Mouse (Mus musculus): ENCODE measurements at regions not wholly inside any gene's neighbourhood (a gene's known extent, or its start where the extent isn't known, plus 50 kb on each side); places are given as distances from the start of the nearest gene placed in this dataset.
"Not testable (repeated sequence)": the region's sequence is repeated elsewhere in the genome, so short reads cannot be mapped to it uniquely, and the experiment has no call there.

- DNase-seq (ENCODE audit: low spot score in 2 of 2): no peak
Measured at GRCm38 (mm10) chr9:85637274-85637673, 111.9 kb downstream of the Ibtk start.

GRCm38 (mm10) chr9:85636131-85636447 lies 113.0 kb downstream of the Ibtk start:
- no peak for DNase-seq (ENCODE audit: low spot score in 2 of 2)

DNA sequence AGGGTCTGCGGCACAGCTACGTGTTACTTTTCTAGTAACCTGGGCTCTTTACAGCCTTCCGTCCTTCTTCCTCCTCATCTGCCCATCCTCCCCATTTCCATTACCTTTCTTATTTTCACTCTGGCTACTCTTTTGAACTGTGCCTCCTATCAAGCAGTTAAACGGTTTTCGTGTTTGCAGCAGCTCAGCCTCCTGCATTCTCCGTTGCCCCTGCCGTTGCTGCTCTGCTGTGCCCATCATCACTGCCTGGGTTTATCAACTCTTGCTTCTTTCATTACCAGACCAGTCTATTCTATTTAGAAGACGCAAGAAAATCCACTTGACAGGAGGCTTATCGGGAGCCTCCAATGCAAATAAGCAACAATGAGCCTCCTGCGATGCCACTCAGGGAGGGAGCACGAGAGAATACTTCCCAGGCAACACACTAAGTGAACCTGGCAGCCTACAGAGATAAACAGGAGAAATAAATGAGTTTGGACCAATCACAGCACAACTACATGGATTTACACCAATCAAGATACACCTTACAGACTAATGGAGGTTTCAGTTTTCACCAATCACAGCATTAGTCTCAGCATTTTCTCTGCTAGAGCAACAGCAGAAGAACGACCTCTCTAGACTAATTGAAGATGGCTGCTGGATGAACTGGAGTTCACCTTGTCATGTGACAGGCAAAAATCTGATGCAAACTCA lies 113.5 kb downstream of the Ibtk start:
- DNase-seq (ENCODE audit: low spot score in 2 of 2): no peak

DNA sequence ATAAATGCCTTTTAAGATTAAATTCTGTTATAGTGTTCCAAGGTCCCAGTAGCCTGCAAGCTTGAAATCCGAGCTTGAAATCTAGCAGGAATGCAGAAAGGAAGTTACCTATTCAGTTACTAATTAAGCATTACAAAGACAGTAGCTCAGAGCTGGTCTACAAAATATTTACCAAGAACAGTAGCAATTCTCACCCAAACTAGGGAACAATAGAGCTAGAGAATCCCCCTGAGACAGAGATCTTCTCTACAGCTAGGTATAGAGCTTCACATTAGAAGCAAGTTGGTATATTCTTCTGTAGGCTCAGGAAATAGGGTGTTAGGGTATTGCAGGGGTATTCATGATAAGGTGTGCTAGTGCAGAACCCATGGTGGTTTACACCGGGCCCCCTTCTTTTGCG lies 114.3 kb downstream of the Ibtk start:
- DNase-seq (ENCODE audit: low spot score in 2 of 2): not testable (repeated sequence)

DNA sequence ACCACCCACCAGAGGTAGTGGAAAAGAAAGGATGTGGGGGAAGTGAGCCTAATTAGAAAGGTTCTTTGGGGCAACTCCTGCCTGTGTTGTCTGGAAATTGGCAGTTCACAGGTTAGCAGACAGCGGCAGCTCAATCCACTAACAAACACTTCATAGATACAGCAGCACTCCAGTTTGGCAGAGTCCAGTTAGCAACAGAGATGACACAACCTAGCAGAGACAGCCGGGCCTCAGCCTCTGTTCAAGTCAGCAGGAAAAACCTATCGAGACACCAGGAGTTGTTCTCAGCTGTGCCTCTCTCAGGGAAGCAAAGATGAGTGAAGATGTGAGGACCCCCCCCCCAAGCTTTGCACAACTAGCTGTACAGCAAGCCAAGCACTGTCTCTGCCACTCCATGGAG lies 131.2 kb downstream of the Ibtk start:
- DNase-seq (ENCODE audit: low spot score in 2 of 2): no peak

DNA sequence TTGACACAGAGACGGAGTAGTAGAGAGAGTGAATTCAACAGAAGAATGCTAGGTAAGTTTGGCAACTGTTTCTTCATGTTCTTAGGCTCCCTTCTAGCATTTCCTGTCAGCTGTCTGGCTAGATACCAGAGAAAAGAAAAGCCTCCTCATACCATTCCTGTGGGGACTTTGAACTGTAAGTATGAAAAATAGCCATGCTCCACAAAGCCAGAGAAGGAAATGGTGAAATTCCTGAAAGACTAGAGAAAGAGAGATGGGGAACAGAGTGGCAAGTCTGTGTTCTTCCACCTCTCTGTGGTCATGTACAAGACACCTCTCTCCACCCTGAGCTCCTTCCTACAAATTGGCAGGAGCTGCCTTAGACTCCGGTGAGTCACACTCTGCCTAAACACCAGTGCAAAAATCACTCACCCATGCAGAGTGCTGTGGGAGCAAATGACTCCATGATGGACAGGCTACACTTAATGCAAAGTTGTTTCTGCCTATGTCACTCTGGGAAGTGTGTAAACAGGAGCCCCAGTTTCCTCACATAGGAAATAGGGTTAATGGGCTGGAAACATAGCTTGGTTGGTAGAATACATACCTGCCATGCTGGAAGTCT lies 131.9 kb downstream of the Ibtk start:
- no peak for DNase-seq (ENCODE audit: low spot score in 2 of 2)

- no peak for DNase-seq (ENCODE audit: low spot score in 2 of 2)
Measured at GRCm38 (mm10) chr9:85616266-85616869, 132.8 kb downstream of the Ibtk start.

GRCm38 (mm10) chr9:85609152-85609551 lies 140.0 kb downstream of the Ibtk start:
- DNase-seq (ENCODE audit: low spot score in 2 of 2): no peak

- DNase-seq (ENCODE audit: low spot score in 2 of 2): no peak
Measured at GRCm38 (mm10) chr9:85596959-85597358, 152.2 kb downstream of the Ibtk start.

GRCm38 (mm10) chr9:85593867-85594266 lies 155.3 kb downstream of the Ibtk start:
- no peak for DNase-seq (ENCODE audit: low spot score in 2 of 2)

DNA sequence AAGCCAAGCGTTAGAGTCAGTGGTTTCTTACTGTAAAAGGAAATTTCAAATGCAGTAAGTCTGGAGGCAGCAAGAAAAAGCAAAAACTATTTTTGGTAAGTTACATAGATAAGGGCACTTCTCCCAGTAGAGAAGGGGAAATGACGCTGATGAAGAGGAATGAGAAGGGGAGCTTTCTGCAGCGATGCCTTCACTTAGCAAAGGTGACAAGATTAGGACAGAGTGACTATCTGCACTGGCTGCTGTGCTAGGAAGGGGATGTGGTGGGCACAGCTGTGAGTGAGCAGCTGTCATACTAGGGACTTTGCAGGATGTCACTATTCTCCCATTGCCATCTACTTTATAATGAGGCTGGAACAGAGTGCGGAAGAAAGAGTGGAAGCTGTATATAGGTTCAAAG lies 156.5 kb downstream of the Ibtk start:
- DNase-seq (ENCODE audit: low spot score in 2 of 2): no peak

DNA sequence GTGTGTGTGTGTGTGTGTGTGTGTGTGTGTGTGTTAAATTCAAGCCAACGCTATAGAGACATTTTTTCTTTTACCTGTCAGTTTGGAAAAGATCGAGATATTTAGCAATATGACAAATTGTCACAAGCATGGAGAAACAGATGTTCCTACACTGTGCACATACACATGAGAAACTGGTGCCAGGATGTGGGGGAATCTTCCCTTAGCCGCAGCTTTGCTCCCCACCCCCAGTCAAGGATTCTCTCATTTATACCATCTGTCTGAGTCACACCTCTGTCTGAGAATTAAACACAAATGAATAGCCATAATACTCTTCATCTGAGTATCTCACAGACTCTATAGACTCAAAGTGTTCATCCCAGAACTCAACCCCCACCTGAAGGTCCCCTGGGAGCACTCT lies 159.9 kb downstream of the Ibtk start:
- no peak for DNase-seq (ENCODE audit: low spot score in 2 of 2)

DNA sequence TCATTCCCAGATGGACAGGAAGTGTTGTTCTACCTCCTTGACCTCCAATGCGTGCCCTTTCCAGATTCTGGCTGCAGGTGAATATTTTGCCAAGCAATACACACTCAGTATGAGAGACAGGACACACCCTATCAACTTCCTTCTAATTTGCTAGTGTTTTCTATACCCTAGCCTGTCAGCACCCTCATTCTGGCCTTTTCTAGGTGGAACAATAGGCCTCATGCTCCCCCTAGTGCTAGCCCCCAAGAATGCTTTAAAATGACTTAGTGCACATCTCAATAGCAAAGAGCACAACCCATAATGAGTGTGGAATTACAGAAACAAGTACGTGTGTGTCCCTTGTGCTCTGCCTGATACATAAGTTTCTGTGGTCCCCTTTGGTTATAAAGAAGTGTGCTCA lies 161.1 kb downstream of the Ibtk start:
- peak in 1 of 2 experiments; percentile 7 for DNase-seq (ENCODE audit: low spot score in 2 of 2)

DNA sequence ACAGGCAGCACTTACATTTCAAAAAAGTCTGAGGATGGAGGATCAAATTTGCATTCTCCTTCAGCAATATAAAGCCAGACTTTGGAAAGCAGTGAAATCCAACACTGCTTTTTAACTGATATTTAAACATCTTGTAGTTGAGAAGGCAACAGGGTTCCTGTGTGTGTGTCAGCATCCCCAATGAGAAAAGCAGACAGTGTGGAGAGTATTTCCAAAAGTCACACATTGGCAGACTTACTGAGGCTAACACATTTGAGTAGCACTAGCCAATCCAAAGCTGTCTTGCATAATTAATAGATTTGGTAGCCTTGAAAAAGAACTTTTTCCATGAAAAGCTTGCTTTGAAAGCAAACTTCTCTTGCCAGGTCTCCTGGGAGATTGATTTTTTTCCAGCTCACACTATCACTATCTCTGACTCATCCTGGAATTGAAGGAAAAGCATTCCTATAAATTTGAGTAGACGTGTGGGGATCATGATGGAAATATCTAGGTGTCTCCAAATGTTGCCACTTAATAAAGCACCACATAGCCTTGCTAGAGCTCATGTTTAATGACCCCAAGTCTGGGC lies 168.0 kb downstream of the Ibtk start:
- DNase-seq (ENCODE audit: low spot score in 2 of 2): no peak

DNA sequence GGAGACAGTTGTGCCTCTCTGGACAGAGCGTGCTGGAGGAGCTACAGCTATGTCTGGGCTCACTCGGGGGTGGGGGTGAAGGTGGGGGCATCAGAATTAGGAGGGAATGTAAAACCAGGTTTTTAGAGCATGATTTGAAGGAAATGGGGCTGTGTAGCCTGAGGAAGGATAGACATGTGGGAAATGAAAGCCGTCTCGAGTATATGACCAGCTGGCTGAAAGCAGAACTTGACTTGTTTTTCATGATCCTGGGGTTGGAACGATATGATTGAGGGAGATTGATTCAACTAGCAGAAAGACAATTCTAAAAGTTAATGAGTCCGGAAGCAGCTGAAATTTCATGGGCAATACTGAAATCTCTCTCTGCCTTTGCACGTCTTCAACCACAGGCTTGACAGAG lies 171.3 kb downstream of the Ibtk start:
- no peak for DNase-seq (ENCODE audit: low spot score in 2 of 2)

GRCm38 (mm10) chr9:85577338-85577737 lies 171.8 kb downstream of the Ibtk start:
- no peak for DNase-seq (ENCODE audit: low spot score in 2 of 2)

GRCm38 (mm10) chr9:85568877-85569276 lies 180.3 kb downstream of the Ibtk start:
- DNase-seq (ENCODE audit: low spot score in 2 of 2): no peak

- no peak for DNase-seq (ENCODE audit: low spot score in 2 of 2)
Measured at GRCm38 (mm10) chr9:85551871-85552270, 197.3 kb downstream of the Ibtk start.

GRCm38 (mm10) chr9:85550455-85550854 lies 198.7 kb downstream of the Ibtk start:
- DNase-seq (ENCODE audit: low spot score in 2 of 2): no peak

- no peak for DNase-seq (ENCODE audit: low spot score in 2 of 2)
Measured at GRCm38 (mm10) chr9:85546226-85546625, 202.9 kb downstream of the Ibtk start.

DNA sequence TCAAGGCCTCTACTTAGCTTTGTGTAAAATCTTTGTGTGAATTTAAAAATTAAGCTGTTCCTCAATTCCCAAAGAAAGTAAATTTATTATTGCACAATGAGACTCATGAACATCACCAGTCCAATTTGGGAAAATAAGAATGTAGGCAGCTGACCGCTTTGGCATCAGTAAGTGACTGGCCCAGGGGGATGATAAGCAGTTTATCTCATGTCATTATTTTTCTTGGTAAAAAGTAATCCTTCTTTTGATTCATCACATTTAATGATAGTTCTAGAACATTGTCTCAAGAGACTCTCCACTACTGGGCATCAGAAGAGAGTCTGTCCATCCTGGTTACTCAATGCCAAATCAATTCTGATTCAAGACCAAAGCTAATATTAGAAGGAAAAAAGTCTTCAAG lies 203.6 kb downstream of the Ibtk start:
- DNase-seq (ENCODE audit: low spot score in 2 of 2): no peak

DNA sequence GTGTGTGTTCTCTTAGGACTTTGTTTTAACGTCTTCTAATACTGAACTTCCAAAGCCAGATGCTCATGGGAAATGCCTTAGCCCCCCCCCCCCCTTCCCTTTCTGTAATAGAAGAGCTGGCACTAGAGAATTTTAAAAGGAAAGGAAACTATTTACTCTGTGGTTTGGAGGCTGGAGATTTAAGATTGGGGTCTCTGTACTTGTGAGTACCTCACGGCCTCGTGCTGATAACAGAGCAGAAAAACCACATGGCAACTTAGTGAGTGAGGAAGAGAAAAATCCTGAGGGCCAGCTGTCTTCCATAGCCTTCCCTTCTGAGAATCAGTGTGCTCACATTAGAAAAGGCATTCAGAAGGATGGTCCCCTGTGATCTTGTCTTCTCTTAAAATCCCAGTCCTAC lies 210.6 kb downstream of the Ibtk start:
- no peak for DNase-seq (ENCODE audit: low spot score in 2 of 2)

DNA sequence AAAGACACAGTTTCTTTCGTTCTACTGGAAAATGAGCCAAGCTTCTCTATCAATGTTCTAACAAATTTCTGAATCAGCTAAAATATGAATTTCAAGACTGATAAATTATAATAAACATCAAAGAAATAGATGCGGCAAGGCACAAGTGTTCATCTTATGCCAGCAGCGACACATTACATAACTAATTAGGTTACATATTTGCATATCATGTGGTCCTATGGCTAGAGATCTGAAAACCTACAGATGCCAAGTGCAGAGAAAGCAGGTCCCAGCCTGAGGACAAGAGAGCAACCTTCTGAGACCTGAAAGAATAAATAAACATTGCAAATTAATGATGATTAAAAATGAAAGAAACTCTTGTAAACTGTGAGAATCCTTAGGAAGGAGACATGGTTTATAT lies 201.3 kb upstream of the Tent5a start:
- no peak for DNase-seq (ENCODE audit: low spot score in 2 of 2)
